Mouse (Mus musculus) adrenal gland, postnatal 36 days (tissue): Measurements from ENCODE around the gene Mrps26. TPM values are rescaled to one million over a fixed set of nuclear protein-coding genes. Genes with fewer than 3 reads are reported as not detected.
A peak's percentile ranks its signal among the peaks of the same experiment; 100 is the strongest.
"Not testable (repeated sequence)": the region's sequence is repeated elsewhere in the genome, so short reads cannot be mapped to it uniquely, and the experiment has no call there.

Source experiments
- DNase-seq, 2 experiments: peaks; one replicate each; pipeline ENCODE4 v3.0.0; 2021; ENCODE audit warnings: mixed read lengths in 1 of 2
- long read RNA-seq, 2 experiments: library from polyadenylated mRNA; stranded (forward); transcript quantifications; one replicate each; pipeline ENCODE4 v2.0.0; 2021; ENCODE audit warnings: borderline sequencing depth in 2 of 2
- total RNA-seq, 2 experiments: library from RNA; stranded (reverse); gene quantifications; 2 replicates each; pipeline ENCODE4 v1.2.3; 2021

Gene Mrps26
- total RNA-seq = 10 to 100 TPM; 56.5 to 70.3 TPM
- long read RNA-seq, experiment 1, full-length matches to known transcripts = 116 of 140 reads
- long read RNA-seq, experiment 1, partial matches to known transcripts = 21 of 140 reads
- long read RNA-seq, experiment 1, other reads (novel, unspliced or antisense) = 3 of 140 reads
- long read RNA-seq, experiment 2, full-length matches to known transcripts = 57 of 60 reads
- long read RNA-seq, experiment 2, partial matches to known transcripts = 2 of 60 reads
- long read RNA-seq, experiment 2, other reads (novel, unspliced or antisense) = 1 of 60 reads

GRCm38 (mm10) chr2:130563212-130564055 lies at the start of gene Mrps26:
Gene Mrps26 (plus strand): TSS chr2:130563742.
- DNase-seq = peak; percentile 95 to 97

DNA sequence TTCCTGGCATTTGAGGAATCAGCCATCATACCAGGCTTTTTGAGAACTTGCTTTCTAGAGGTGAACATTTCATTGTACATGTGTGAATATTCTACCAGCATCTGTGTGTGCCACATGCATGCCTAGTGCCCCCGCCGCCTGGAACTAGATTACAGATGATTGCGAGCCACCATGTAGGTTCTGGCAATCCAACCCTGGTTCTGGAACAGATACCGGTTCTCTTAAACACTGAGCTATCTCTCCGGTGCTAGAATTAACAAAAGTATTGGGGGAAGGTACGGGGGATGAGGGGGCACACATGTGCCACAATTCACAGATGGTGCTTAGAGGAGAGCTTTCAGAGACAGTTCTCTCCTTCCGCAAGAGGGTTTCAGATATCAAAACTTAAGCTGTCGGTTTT lies 49.6 kb upstream of the Mrps26 start:
- DNase-seq = no peak

GRCm38 (mm10) chr2:130515791-130516190 lies 47.8 kb upstream of the Mrps26 start:
- DNase-seq = no peak

DNA sequence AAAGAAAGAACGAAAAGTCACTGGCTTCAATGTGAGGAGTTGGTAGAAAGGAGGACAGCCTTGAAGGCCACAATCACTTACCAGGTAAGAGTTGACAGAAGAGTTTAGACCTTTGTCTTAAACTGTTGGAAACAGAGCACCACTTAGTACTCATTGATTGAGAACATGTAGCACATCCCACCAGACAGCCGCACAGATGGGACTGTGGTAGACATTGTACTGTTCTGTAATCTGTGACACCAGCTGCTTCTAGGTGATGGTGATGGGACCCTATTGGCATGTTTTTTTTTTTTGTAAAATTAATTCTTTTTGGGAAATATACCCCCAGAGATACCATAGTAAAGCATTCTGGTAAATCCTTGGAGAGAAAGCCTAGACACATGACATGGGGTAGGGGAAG lies 41.6 kb upstream of the Mrps26 start:
- DNase-seq = no peak

DNA sequence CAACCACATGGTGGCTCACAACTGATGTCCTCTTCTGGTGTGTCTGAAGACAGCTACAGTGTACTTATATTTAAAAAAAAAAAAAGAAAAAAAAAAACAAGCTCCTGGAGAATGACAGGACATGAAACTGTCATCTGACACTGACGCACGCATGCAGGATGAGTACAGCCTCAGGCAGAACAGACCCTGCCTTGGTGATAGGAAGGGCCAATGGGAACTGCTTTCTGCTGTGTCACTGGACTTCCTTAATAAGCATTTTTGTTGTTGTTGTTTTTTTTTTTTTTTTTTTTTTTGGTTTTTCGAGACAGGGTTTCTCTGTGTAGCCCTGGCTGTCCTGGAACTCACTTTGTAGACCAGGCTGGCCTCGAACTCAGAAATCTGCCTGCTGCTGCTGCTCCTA lies 38.1 kb upstream of the Mrps26 start:
- DNase-seq = not testable (repeated sequence)

- DNase-seq = no peak
Measured at GRCm38 (mm10) chr2:130528457-130528856, 35.1 kb upstream of the Mrps26 start.

- DNase-seq = no peak
Measured at GRCm38 (mm10) chr2:130529290-130529689, 34.3 kb upstream of the Mrps26 start.

DNA sequence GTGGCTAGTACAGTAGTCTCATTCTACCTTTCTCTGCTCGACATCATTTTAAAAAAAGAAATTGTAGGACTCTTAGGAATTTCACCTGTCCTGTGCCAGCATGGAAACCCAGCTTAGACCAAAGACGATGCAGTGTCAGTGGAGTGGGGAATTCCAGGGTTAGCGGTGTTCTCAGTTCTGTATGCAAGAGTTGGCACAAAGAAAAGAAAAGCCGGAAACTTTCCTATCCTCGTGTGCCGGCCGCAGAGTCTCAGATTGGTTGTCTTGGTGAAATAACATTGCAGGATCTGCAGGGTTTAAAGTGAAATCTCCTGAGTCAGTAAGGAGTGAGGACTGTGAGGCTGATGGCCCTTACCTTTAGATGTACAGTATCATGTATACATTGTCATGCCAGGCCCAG lies 33.6 kb upstream of the Mrps26 start:
- no peak for DNase-seq

DNA sequence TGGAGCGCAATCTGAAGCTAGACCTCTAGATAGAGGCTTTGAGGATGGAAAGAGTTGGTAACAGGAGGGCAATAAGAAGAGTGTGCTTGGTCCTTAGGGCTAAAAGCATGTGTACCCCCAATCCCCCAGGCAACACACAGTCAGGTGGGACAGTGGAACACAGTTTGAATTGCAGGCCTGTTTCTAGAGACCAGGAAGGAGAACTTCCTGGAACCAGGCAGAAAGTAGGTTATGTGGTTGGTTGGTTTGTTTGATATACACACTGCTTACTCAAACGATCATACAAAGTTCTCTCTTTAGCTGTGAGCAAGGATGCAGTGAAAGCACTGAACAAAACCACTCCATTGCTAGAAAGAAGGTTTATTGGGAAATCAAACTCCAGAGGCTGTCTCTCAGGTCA lies 31.3 kb upstream of the Mrps26 start:
- DNase-seq = no peak

DNA sequence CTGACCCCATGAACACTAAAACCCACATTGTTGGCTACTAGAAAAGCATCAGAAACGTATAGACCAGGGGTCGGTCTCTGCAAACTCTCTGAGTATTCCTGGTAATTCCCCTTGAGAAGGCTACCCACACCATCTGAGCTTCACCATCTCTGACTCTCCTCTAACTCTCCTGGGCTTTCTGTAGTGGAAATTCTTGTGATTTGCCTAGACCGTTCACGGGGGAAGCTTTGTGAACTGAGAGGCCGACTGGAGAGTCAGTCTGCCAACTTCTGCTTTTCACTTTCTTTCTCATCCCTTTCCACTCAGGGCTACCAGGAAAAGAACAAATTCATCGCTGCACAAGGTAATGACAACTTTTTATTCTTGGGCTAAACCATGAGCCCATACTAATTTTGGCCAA lies 28.5 kb upstream of the Mrps26 start:
- DNase-seq = no peak

DNA sequence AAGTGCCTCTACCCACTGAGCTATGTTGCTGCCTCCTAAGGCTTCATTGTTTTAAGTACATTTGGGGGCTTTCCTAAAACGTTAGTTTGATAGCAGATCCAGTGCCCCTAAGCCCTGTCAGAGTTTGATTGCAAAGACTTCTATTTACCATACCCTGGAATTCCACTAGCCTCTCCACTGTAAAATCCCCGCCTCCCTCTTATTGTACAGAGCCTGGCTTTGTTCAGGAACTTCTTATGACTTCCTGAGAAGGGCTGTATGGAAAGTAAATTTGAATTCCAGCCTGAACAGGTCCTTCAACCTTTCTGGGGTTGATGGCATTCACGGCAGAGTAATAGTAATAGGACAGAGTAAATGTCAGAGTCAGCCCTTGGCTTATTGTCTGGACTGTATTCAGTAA lies 26.7 kb upstream of the Mrps26 start:
- DNase-seq = no peak

DNA sequence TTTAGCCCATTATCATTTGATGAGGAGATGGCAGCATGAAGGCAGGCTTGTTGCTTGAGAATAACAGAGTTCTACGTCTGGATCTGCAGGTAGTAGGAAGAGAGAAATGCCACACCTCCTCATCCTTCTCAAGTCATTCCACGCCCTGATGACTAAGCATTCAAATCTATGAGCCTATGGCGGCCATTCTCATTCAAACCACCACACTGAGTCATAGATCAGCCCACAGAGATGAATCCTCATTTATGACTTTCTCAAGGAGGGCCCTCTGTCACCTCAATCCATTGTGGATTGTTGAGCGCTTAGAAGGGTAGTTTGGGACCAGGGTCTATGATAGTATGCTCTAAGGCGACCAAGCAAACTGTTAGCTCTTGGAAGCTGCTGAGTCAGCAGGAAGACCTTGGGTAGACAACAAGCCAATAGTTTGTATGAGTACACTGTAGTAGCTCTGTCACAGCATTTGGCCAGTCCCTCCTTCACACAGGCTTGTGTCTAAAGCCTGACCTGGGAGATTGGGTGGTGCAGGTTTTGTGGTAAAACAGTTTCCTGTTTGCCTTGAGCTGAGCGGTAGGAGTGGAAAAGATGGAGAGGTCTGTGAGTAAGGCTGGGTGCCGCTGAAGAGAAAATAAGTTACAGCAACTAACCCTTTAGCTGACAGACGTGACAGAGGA lies 24.5 kb upstream of the Mrps26 start:
- no peak for DNase-seq

- no peak for DNase-seq
Measured at GRCm38 (mm10) chr2:130540266-130540665, 23.3 kb upstream of the Mrps26 start.

DNA sequence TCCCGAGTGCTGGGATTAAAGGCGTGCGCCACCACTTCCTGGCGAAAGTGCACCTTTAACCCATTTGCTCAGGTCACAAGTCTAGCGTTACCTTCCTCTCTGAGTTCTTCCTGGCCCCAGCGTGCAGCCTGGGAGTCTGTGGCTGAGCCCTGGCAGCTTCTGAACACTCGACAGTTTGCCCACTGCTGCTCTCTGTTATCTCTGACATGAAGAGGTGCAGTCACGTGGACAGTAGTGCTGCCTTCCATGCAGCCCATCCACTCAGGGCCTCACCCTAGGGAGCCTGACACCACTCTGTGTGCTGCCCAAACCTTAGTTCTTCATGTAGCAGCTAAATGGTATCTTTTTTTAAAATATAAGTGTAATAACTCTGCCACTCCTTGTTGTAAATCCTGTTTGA lies 16.6 kb upstream of the Mrps26 start:
- DNase-seq = no peak

GRCm38 (mm10) chr2:130554841-130555240 lies 8.7 kb upstream of the Mrps26 start:
- DNase-seq = no peak

GRCm38 (mm10) chr2:130556292-130556691 lies 7.2 kb upstream of the Mrps26 start:
- DNase-seq = no peak

DNA sequence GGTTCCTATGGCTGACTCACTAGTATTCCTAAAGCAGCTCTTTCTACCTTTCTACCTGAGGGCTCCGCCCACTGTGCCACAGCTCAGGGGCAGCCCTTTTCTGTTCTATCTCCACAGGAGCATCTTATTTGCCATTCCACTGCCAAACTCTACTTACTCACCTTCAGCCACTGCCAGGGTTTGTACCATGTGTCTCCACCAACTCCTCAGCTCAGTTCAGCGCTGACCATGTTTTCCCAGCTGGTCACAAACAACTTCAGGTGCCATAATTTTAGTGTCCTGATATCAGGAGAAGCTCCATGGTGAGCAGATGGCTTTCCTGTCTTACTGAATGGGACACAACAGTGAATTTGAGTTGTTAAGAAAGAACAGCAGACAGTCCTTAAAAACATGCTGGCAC lies 6.1 kb upstream of the Mrps26 start:
- DNase-seq = no peak

DNA sequence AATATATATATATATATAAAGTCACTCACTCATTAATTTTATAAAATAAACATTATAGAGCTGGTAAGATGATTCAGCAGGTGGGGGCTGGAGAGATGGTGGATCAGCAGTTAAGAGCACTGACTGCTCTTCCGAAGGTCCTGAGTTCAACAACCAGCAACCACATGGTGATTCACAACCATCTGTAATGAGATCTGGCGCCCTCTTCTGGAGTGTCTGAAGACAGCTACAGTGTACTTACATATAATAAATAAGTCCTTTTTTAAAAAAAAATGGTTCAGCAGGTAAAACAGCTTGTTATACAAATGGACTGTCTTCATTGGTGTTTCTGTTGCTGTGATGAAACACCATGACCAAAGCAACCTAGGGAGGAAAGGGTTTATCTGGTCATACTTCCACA lies 5.5 kb upstream of the Mrps26 start:
- no peak for DNase-seq

GRCm38 (mm10) chr2:130564063-130564462 lies 521 bp downstream of the Mrps26 start:
- DNase-seq = no peak

- no peak for DNase-seq
Measured at GRCm38 (mm10) chr2:130564983-130565382, 1.4 kb downstream of the Mrps26 start.

DNA sequence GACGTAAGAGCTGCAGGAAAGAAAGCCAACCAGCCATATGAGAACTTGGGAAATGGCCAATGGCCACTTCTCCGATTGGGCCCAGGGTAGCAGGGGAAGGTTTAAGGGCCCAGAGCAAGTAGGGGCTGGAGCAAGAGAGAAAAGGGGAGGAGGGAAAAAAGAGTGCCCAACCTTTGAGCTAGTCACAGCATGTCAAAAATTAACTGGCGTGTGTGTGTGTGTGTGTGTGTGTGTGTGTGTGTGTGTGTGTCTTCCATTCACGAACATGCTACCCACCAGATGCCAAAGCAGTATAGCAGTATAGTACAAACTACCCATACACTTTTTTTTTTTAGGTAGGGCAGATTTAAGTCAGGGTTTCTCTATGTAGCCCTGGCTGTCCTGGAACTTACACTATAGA lies 5.4 kb downstream of the Mrps26 start:
- DNase-seq = no peak

- no peak for DNase-seq
Measured at GRCm38 (mm10) chr2:130569926-130570325, 6.4 kb downstream of the Mrps26 start.

GRCm38 (mm10) chr2:130574960-130575359 lies 11.4 kb downstream of the Mrps26 start:
- no peak for DNase-seq
